Mouse (Mus musculus): ENCODE measurements at regions not wholly inside any gene's neighbourhood (a gene's known extent, or its start where the extent isn't known, plus 50 kb on each side); places are given as distances from the start of the nearest gene placed in this dataset.

DNA sequence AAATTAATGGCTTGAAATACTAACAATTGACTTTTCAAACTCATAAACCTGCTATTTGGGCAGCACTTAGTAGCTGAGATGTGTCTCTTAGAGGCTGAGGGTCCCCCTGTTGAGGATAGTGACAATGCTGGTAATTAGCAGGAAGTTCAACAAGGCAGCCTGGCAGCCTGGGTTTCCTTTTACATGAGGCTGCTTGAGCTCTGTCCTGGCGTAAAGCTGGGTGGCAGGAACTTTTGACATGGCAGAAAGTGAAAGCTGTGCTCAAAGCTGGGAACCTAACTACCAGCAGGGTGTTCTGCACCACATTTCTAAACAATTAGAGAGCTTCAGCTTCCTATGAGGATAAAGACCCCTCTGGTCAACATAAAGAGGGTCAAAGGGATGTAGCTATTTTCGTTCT is 194.5 kb downstream of the Etaa1 start:
- DNase-seq: no peak

DNA sequence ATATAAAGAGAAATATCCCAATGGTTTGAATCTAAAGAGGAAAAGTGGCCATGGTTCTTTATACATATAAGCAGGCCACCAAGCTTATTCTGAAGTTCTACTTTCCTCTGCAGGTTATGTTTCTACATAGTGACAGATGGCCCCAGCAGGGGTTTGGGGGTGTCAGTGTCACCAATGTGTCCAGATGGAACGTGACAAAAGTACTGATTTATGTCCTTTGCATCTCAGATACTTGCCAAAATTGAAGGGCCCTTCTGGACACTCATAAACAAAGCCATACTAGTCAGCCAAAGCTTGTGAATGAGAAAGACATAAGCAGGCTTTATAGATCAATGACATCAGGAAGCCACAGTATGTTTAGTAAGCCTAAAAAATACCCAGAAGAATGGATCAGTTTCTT is 190.3 kb downstream of the Etaa1 start:
- no peak for DNase-seq

DNA sequence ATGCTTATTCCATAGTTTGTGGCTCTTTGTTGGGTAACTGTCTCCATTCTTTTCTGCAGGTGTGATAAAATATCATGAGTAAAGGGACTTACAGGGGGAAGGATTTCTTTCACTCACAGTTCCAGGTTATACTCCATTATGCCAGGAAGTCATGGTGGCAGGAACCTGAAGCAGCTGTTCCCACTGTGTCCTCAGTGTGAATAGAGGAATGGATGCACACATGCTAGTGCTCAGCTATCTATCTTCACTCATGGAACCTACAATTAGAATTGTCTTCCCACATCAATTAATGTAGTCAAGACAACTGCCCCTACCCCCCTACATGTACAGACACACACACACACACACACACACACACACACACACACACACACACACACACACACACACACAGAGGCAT is 189.5 kb downstream of the Etaa1 start:
- no peak for DNase-seq

DNA sequence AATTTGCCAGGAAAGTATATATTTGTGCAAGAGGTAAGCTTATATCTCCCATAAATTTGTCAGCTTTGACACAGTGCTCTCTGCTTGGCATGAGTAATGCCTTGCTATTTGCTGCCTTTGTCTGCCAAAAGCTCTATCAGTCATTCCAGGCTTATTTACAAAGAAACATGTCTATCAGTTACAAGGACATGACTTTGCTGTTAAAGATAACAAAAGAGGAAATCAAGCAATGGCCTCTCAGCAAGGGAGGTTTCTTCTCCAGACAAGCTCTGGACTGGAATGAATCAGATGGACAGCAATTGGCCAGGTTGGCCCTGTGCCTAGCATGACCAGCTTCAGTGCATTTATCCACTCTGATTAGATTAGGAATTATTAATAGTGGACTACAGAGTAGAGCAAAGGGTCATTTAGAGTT is 185.3 kb downstream of the Etaa1 start:
- DNase-seq: no peak

DNA sequence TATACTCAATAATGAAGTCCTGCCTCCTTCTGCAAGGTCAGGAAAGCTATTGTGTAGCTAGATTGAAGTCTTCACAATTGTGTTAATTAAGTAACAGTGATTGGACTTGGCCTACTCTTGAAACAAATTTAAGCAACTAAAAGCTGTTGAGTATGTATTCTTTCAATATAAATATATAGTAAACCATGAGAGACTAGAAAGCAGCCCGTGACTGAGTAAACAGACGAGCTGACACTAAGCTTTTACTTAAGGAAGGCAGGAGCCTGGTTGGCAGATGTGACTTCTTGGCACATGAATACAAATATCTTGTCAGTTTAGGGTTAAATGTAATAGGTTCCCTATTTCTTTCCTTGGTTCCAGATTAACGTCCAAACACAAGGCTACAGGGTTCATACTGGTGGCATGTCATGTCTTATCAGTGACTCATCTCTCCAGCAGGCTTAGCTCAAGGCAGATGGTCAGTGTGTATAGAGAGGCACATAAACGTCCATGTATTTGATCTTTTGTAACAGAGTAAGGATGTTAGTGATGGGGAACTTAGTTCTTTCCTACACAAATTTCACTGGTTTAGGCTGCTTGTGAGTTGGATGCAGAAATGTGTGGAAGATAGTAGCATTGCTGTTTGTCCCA is 184.7 kb downstream of the Etaa1 start:
- no peak for DNase-seq

DNA sequence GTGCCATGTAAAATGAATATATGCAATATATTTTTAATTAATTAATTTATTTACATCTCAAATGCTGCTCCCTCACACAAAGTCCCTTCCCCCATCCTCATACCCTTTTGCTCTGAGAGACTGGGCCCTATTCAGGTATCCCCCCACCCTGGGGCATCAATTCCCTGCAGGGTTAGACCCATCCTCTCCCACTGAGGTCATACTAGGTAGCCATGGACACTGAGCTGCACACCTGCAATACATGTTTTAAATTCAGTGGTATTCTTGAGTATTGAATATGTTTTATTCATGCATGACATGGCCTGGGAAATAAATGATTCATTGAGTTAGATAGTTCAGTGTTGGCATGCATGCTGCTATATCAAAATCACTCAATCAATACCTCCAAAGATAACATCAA is 156.0 kb downstream of the Etaa1 start:
- no peak for DNase-seq

DNA sequence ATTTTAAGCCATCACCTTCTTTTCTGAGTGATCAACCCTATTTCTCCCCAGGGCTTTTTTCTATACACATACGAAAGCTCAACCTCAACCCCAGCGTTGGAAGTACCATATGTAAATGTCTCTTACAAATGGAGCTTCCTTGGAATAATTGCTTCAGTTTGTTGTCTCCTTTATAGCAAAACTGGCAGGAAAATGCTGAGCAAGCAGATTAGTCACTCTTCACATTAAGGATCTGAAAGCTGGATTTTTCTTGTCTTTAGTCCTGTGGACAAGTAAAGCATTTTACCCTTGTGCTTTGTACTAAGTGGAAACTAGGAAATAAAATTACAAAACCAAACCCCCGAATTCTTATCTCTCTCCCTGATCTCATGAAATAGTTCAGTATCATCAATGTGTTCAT is 145.8 kb downstream of the Etaa1 start:
- no peak for DNase-seq

DNA sequence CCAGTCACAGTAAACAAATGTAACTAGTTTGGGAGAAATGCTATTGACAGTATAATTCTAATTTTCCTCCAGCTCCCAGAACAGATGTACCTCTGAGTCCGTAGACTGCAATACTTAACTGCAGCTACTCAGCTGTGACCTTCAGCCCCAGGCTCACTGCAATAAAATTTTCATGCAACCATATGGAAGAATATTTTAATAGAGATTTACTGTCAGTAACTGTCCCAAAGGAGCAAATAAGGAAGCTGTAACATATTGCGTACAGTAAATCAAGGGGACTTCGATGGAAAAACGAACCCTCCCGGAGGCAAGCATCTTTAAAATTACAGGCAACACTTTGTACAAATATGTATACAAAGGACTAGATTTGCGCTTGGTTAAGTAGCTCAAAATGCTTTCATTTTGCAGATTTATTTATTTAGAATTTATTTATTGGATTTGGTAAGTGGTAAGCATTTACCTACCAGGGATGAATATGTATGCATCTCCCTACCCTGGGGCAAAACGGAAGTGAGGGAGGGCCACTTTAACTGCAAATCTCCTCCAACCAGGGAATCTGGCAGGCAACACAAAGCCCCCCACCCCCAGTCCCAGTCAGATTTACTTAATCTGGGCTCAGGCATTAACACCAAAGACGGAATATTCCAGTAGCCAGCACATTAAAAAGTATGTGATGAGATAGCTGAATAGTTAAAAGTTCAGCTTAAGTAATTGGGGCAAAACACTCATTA is 141.7 kb downstream of the Etaa1 start:
- no peak for DNase-seq

DNA sequence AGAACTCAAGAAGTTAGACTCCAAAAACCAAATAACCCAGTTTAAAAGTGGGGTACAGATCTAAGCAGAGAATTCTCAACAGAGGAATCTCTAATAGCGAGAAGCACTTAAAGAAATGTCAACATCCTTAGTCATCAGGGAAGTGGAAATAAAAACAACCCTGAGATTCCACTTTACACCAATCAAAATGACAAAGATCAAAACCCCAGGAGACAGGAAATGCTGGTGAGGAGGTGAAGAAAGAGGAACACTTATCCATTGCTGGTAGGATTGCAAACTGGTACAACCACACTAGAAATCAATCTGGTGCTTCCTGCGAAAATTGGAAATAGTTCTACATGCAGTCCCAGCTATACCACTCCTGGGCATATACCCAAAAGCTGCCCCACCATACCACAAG is 111.0 kb downstream of the Etaa1 start:
- no peak for DNase-seq

DNA sequence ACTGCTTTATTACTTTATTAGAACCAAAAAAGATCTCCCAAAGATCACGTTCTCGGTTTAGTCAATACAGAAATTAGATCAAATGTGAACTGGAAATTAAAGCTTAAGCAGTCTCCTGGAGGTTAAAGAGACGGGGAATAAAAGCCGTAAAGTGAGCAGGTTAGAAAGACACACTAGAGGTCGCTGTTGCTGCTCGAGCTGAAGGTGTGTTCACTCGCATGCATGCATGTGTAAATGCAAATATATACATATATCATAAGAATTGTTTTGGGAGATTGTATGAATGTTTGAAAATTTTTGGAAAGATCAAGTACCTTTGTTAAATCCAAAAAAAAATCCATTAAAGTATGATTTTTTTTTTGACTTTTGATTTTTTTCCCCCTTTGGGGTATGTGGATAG is 101.3 kb downstream of the Etaa1 start:
- no peak for DNase-seq

DNA sequence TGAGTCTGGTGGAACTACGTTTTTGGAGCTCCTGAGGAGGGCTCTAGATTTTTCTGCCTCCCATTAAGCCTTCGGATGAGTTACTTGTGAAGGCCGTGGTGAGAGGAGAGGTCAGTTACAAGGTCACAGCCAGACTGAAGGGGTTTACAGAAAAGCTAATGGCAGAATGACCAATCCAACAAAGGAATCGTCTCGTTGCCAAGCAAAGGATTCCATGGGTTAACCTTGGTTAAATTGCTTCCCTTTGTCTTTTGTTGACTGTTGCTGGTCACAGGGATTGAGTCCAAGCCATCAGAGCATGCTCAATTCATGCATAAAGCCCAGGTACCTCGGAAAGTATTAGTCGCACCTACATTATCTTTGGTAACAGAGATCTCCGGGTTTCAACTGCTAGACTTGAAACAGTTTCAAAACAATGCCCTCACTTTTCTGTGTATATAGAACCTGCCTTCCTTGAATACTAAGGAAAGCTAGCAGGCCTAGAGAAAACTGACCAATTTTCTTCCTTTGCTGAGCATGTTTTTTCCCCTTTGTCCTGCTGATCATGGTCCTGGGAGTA is 100.3 kb downstream of the Etaa1 start:
- no peak for DNase-seq

DNA sequence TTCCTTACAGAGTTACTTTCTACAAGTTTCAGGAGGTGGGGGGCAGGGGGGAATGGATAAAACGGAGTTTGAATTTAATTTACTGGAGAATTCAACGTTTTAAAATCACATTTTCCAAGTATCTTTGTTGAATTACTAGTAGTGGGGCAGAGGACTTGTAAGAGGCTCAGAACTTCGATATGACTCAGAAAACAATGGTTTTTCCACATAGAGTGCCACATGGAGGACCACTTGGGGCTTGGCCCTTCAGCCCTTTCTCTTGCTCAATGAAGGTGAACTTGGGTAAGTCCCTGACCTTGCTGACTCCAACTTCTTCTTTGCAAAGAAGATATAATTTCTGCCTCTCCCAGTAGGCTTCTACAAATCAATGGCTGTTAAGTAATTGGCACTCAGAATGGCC is 99.8 kb downstream of the Etaa1 start:
- no peak for DNase-seq

DNA sequence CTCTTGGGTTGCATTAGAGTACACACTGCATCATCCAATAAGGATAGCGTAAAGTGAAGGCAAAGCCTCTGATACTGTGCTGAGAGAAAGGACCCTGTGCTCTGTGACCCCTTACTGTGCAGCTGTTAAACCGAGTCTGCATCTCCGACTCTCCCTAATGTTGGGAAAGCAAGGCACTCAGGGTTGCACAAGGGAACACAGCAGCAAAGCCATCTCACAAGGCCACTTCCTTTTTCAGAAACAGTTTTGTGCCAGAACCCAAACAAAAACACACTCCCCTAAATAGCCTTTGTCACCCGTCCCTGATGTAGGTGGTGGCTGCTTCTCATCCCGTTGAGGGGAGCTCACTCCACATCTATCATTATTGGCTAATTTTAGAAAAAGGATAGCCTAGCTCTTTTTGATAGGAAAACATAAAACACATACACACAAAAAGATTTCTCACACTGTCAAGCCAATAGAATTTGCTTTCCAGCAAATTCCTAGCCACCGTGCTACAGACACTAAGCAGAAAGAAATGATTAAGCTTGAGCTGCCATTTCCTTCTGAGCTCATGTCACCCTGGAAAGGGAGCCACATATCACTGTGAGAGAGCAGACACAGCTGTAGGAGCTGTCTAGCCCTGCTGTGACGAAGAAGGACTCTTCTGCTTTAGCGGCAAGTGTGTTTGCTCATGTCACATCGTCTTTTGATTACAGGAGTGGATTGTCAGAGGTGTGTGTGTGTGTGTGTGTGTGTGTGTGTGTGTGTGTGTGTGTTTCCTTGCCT is 94.1 kb downstream of the Etaa1 start:
- DNase-seq: no peak

DNA sequence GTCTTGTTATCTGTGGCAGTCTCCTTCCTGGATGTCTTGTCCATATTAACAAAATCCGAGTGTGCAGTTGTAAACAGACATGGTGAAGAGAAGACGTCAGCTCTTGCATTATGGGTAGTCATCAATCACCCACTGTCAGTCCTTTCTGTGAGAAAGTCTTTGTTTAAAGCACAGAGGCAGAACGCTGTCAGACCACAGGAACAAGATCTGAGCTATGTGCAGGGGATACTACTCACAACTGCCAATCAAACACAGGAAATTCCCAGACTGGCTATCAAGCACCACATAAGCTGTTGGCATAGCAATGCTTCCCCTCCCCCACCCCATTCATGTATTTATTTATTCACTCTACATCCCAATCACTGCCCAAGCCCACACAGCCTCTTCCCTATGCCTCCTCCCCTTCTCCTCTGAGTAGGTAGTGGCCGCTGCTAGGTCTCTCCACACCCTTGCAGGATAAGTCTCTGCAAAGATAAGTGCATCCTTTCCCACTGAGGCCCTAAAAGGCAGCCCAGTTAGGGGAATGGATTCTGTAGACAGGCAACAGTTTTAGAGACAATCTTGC is 88.8 kb downstream of the Etaa1 start:
- DNase-seq: no peak

DNA sequence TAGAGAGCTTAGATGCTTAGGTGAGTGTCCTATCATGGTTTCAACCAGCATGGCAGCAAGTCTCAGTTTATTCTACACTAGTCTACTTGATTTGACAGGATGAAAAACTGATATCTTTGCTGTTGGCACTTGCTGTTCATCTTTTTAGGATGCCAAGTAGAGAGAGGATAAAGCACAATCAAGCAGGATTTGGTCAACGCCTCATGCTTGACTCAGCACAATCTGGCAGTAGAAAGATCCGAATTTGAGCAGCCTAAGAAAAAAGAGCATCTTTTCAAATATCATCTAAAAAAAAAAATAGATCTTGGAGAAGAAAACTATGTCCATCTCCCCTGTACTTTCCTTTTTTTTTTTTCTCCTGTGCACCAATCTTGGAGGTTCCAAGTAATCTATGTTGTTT is 83.0 kb downstream of the Etaa1 start:
- DNase-seq: no peak

DNA sequence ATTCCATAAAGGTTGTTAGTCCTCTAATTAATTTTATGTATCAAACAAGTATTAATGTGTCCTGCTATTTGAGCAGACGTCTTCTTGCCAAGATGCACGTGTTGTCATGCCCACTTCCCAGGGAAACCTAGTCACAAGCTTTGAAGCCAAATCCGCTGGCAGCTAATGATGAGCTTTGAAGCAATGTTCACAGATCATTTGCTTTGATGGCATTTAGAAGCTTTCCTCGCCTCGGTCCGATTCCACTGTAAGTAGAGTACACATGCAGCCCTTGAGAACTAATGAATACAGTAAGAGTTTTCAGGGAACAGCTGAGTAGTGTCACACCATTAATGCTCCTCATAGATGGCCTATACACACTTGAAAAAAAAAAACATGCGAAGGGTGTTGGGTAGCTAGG is 81.8 kb downstream of the Etaa1 start:
- no peak for DNase-seq

DNA sequence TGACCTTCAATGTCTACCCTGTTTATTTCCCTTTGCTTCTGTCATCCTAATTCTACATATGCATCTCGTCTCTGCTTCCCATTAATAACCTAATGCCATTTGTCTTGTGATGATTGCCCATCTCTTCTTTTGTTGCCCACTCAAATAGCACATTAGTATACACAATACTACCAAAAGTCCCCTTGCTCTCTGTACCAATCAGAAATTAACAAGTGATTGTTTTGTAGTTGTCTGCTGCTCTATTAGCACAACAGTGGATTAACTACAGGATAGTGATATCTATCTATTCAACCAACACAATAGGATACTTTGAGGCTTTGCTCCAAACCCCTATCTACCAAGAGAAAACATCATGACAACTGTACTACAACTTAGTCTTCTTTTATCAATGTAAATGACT is 70.4 kb downstream of the Etaa1 start:
- DNase-seq: no peak
